Mouse (Mus musculus): ENCODE results near the gene Med7. TPM values are rescaled to one million over a fixed set of nuclear protein-coding genes. Genes with fewer than 3 reads are reported as not detected.

Gene Med7
- 47.5 and 53.2 TPM in 2 replicates for polyA plus RNA-seq (2015; fragmentation: Nextera tagmentation; extraction: Ambion mirVana)

DNA sequence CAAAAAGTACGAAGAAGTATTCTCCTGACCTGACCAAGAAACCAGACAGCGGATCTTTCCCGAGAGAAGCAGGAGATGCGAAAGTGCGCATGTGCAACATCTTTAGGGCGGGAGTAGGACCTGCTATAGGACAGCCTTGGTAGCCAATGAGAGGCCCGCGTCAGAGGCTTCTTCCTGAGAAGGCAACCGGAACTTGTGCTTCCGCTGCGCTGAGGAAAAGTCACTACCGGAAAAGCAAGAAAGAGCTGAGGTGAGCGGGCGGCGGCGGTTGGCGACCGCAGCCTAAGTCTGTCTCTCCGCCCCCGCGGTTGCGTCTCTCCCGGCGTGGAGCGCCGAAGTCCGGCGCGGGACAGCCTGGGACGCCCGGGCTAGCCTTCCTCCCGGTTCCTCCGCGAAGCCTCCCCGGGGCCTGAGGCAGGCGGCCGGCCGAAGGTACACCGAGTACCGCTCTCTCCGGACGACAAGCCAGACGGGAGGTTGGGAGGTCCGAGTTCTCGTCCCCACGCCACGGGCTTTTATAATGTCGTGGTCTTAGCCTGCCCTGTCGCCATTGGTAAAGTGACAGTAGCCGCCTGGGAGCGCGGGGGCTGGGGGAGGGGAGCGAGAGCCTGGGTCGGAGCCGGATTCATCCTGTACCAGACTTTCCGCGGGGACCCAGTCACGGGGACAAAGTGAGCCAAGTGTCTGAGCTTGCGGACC is at the start of gene Med7:
Gene Med7 (plus strand): TSS at position 166 of the 699 bp plus-strand sequence.
- Histone ChIP-seq H3K4me3 (peak within 1 kb of the TSS; percentile 98), H3K9me3 (no peaks in the 10 kb centered on the region), H3K36me3 (peaks cover 24% of the 10 kb centered on the region), H3K27ac (replicated peaks) (peak within 1 kb of the TSS; percentile 93), H3K9ac (peak within 1 kb of the TSS; percentile 97), H3K4me1 (peaks cover 18% of the 10 kb centered on the region), H3K27me3 (replicated peaks) (no peaks in the 10 kb centered on the region), H3K4me2 (peak within 1 kb of the TSS; percentile 92)
- peak; percentile 98 for ATAC-seq (ENCODE audit: extremely low read depth, insufficient number of reproducible peaks, low FRiP score, low TSS enrichment)
- under 1% methylated on average over 59 of the region's 59 CpGs for WGBS

DNA sequence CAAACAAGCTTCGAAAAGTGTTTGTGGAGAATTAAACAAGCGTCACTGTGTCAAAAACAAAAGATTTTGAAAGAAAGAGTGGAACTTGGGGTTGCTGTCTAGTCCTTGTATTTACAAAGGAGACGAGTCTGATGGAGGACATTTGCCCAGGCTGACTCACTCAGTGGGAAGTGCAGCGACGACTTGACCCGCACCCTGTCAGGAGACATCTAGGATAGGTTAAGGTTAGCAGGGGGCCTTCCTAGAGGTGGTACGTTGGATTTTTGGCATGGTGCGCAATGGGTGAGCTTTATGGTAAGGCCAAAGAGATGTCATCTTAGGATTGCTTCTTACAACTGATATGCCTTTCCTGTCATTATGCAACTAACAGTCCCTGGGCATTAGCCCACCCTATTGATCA is 49.7 kb upstream of the Med7 start:
- Histone ChIP-seq H3K9ac (no peak overlapping the region), H3K27ac (replicated peaks) (no peak overlapping the region), H3K4me1 (no peaks in the 10 kb centered on the region), H3K27me3 (replicated peaks) (no peaks in the 10 kb centered on the region), H3K4me2 (no peak overlapping the region), H3K36me3 (no peaks in the 10 kb centered on the region), H3K9me3 (no peaks in the 10 kb centered on the region), H3K4me3 (no peak overlapping the region)
- ATAC-seq (ENCODE audit: extremely low read depth, insufficient number of reproducible peaks, low FRiP score, low TSS enrichment): no peak
- WGBS: 87% methylated on average over 8 of the region's 8 CpGs

DNA sequence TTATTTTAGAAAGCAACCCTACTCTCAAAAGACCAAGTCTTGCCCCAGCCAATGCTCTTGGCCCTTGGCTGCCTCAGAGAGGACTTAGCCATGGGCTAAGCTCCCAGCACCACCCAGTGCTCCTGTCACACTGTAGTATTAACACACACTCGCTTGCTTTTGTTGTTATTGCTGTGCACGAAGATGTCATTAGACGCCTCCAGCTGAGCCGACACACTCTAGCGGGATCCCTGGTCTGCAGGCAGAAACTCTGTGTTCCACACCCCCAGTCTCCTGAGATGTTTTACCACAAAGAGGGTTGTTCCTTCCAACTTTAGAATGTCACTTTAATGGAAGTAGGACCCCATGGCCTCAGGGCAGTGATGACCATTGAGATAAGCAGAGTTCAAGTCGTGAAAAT is 48.3 kb upstream of the Med7 start:
- Histone ChIP-seq H3K4me1 (no peaks in the 10 kb centered on the region), H3K9me3 (no peaks in the 10 kb centered on the region), H3K27me3 (replicated peaks) (no peaks in the 10 kb centered on the region), H3K4me3 (no peak overlapping the region), H3K9ac (no peak overlapping the region), H3K4me2 (no peak overlapping the region), H3K36me3 (no peaks in the 10 kb centered on the region), H3K27ac (replicated peaks) (no peak overlapping the region)
- ATAC-seq (ENCODE audit: extremely low read depth, insufficient number of reproducible peaks, low FRiP score, low TSS enrichment): no peak
- WGBS: 67% methylated on average over 6 of the region's 6 CpGs

DNA sequence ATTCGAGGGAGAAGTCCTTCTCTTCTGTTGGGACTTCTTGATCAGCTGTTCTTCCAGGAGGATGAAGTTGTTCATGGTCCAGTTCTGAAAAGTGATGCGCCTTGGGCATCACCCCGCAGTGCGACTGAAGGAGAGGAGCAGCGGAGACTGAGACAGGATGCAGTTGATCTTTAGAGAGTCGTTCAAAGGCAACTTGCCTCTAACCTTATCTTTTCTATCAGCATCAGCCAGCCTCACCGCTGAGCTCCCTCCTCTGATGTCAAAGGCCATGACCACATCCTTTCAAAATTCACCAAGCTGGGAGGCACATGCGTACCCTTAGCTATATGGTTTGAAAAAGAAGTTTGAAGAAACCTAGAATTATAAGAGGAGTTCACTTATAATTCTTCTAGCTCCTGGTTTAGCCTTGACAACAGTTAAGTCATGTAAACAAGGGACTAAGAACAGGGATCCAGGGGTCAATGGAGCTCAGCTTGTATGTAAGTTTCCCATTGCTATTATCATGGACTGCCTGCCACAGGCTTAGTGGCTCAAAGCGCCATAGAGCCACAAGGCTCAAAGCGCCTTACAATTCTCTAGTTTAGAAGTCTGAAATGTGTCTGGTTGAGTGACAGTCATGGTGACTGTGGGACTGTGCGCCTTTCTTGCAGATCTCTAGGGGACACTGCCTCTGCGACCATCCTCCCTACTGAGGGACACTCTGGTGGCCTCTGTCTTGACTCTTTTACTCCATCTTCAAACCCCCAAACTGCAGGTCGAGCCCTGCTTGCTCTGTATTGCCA is 47.2 kb upstream of the Med7 start, which contains the start of gene Itk:
Gene Itk (minus strand): TSS at position 180 of the 782 bp plus-strand sequence.
- ATAC-seq (ENCODE audit: extremely low read depth, insufficient number of reproducible peaks, low FRiP score, low TSS enrichment): no peak
- Histone ChIP-seq H3K4me3 (no peak within 1 kb of the TSS), H3K4me2 (no peak within 1 kb of the TSS)

DNA sequence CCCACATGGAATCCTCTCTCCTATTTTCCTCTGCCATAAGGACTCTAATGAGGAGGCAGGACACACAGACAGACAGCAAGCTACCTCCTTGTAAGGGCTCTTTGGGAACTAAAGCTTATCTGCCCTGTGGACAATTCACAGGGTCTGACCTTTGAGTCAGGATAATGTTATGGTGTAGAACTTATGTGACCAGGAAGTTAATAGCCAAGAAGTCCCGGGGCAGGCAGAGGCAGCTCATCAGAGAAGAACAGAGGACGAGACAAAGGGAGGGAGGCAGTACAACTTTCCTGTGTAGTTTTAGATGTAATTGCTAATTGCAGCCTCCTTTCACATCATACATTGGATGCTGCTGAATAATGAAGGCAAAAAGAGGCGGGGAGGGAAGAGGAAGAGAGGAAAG is 46.1 kb upstream of the Med7 start:
- ATAC-seq (ENCODE audit: extremely low read depth, insufficient number of reproducible peaks, low FRiP score, low TSS enrichment): no peak
- Histone ChIP-seq H3K9ac (no peak overlapping the region), H3K4me2 (no peak overlapping the region), H3K4me1 (no peaks in the 10 kb centered on the region), H3K4me3 (no peak overlapping the region), H3K27me3 (replicated peaks) (no peaks in the 10 kb centered on the region), H3K27ac (replicated peaks) (no peak overlapping the region), H3K36me3 (no peaks in the 10 kb centered on the region), H3K9me3 (no peaks in the 10 kb centered on the region)
- WGBS: 50% methylated on average over 3 of the region's 3 CpGs

More for the DNA sequence above, 47.2 kb upstream of the Med7 start, which contains the start of gene Itk:
- H3K9me3 ChIP-seq: no peaks in the 10 kb centered on the region
- WGBS: 70% methylated on average over 13 of the region's 13 CpGs
- H3K9ac ChIP-seq: no peak within 1 kb of the TSS
- no peaks in the 10 kb centered on the region for H3K27me3 ChIP-seq (replicated peaks)
- no peak within 1 kb of the TSS for H3K27ac ChIP-seq (replicated peaks)
- no peaks in the 10 kb centered on the region for H3K36me3 ChIP-seq
- H3K4me1 ChIP-seq: no peaks in the 10 kb centered on the region

DNA sequence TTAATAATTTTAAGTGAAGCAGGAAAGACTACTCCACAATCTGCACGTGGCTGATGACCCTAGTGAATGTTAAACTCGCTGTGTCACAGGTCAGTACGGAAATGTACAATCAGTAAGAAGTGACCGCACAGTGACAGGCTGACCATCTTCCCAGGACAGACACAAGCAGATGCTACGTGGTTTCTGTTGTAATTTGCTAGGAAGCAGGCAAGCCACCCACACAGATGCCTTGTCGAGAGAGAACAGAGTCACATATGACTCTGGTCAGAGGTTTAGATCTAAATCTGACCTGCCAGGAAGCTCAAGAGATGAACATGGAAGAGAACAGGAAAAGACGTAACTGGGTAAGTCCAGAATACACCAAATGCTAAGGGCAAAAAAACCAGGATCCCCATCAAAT is 43.8 kb upstream of the Med7 start:
- WGBS: 80% methylated on average over 7 of the region's 7 CpGs
- Histone ChIP-seq H3K27ac (replicated peaks) (no peak overlapping the region), H3K4me1 (no peaks in the 10 kb centered on the region), H3K4me2 (no peak overlapping the region), H3K4me3 (no peak overlapping the region), H3K36me3 (no peaks in the 10 kb centered on the region), H3K9me3 (no peaks in the 10 kb centered on the region), H3K9ac (no peak overlapping the region), H3K27me3 (replicated peaks) (no peaks in the 10 kb centered on the region)
- no peak for ATAC-seq (ENCODE audit: extremely low read depth, insufficient number of reproducible peaks, low FRiP score, low TSS enrichment)

DNA sequence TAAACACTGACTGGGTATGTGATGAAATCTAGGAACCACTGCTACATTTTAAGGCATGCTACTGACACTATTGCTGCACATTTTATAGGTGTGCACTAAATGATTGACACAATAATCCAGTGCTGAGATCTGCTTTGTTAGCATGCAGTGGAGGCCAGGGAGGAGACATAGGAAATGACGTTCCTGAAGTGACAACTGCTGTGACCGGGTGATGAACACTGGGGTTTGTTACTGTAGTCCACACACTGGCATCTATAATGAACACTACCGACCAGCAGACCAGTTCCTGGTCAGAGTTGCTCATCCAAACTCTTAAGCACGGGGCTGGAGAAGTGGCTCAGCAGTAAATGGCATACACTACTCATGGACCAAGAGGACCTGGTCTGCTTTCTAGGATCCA is 43.3 kb upstream of the Med7 start:
- no peaks in the 10 kb centered on the region for H3K36me3 ChIP-seq
- no peaks in the 10 kb centered on the region for H3K4me1 ChIP-seq
- H3K9ac ChIP-seq: no peak overlapping the region
- H3K4me2 ChIP-seq: no peak overlapping the region
- no peak for ATAC-seq (ENCODE audit: extremely low read depth, insufficient number of reproducible peaks, low FRiP score, low TSS enrichment)
- H3K27me3 ChIP-seq (replicated peaks): no peaks in the 10 kb centered on the region
- no peaks in the 10 kb centered on the region for H3K9me3 ChIP-seq
- H3K27ac ChIP-seq (replicated peaks): no peak overlapping the region
- H3K4me3 ChIP-seq: no peak overlapping the region
- 67% methylated on average over 4 of the region's 4 CpGs for WGBS

DNA sequence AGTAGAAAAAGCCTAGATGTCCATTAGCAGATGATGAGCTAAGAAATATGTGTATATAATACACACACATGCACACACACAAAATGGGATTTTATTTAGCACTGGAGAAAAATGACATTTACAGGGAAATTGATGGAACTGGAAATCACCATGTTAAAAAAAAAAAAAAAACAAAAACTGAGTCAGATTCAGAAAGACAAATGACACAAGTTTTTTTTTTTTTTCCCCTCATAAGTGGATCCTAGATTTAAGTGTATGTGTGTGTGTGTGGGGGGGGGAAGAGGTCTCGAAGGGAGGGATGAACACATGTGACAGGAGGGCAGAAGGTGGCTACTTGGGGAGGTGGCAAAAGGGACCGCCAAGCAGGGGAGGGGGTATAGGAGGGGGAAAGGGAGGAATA is 41.6 kb upstream of the Med7 start:
- Histone ChIP-seq H3K27ac (replicated peaks) (no peak overlapping the region), H3K9me3 (no peaks in the 10 kb centered on the region), H3K4me1 (peaks cover 6% of the 10 kb centered on the region; the same call in 1 of the 2 replicates), H3K4me3 (no peak overlapping the region), H3K4me2 (no peak overlapping the region), H3K9ac (no peak overlapping the region), H3K27me3 (replicated peaks) (no peaks in the 10 kb centered on the region), H3K36me3 (no peaks in the 10 kb centered on the region)
- 74% methylated on average over 2 of the region's 2 CpGs for WGBS
- ATAC-seq (ENCODE audit: extremely low read depth, insufficient number of reproducible peaks, low FRiP score, low TSS enrichment): no peak

DNA sequence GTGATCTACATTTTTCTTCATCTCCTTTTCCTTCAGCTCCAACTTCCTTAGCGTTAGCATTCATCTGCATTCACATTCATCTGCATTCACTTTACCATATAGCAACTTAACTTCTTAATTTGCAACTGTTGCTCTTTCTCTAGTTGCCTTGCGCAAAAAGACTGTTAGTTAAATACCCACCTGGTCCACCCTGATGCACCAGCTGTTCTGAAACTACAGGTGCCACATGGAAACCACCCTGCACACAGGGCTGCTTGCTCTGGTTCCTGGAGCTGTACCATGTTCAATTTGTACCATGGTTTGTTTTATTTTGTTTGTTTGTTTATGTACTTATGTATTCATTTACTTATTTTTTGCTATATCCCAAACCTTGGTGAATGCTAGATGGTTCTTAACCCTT is 41.0 kb upstream of the Med7 start:
- no peaks in the 10 kb centered on the region for H3K36me3 ChIP-seq
- H3K9ac ChIP-seq: no peak overlapping the region
- H3K9me3 ChIP-seq: no peaks in the 10 kb centered on the region
- WGBS: 82% methylated on average over 2 of the region's 2 CpGs
- H3K4me1 ChIP-seq: peaks cover 6% of the 10 kb centered on the region; the same call in 1 of the 2 replicates
- no peak overlapping the region for H3K4me2 ChIP-seq
- H3K27me3 ChIP-seq (replicated peaks): no peaks in the 10 kb centered on the region
- no peak overlapping the region for H3K27ac ChIP-seq (replicated peaks)
- ATAC-seq (ENCODE audit: extremely low read depth, insufficient number of reproducible peaks, low FRiP score, low TSS enrichment): no peak
- no peak overlapping the region for H3K4me3 ChIP-seq

DNA sequence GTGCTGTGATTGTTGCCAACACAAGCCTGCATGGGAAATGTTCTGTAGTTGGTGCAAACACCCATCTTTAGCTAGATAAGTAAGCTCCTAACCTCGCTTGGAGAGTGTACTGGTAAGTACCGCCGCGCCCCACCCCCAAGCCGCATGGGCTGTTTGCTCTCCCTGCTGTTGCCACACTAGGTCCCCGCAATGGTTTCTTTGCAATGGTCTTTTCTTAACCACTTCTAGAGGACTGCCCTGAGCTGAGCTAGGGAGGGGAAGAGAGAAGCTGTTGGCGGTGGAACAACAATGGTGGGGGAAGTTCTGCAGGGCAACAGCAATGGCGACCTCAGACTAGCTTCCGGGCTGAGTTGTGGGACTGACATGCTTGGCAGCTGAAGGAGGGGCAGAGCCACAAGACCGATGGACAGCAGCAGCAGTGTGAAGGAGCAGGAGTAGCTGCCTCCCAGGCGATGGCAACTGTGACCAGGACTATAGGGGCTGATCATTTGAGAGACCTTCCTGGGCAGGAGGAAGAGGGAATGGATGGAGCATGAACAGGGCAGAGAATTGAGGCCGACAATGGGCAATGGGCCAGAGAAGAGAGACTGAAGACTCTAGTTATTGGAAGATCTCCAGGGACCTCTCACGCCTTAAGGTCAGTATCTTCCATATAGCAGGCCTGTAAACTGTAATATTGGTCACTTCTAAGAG is 40.4 kb upstream of the Med7 start, which contains the start of gene Fam71b:
Gene Fam71b (plus strand): TSS at position 393 of the 693 bp plus-strand sequence.
- no peak within 1 kb of the TSS for H3K9ac ChIP-seq
- H3K27ac ChIP-seq (replicated peaks): no peak within 1 kb of the TSS
- no peaks in the 10 kb centered on the region for H3K36me3 ChIP-seq
- H3K27me3 ChIP-seq (replicated peaks): no peaks in the 10 kb centered on the region
- WGBS: 63% methylated on average over 13 of the region's 13 CpGs
- no peak for ATAC-seq (ENCODE audit: extremely low read depth, insufficient number of reproducible peaks, low FRiP score, low TSS enrichment)
- no peak within 1 kb of the TSS for H3K4me2 ChIP-seq
- H3K9me3 ChIP-seq: no peaks in the 10 kb centered on the region
- peaks cover 6% of the 10 kb centered on the region; the same call in 1 of the 2 replicates for H3K4me1 ChIP-seq
- no peak within 1 kb of the TSS for H3K4me3 ChIP-seq

DNA sequence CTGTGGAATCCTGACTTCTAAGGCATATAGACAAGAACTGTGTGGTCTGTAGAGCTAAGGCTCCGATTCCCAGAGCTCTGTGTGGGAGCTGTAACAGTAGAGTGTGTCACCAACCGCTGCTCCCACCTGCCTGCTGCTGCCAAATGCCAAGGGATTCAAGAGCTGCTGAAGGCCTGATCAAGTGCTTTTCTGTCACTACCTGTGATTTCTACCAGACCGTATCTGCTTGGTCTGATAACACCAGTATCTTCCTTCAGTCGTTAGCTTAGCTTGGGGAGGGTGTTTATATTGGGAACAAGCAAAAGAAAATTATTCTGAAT is 39.9 kb upstream of the Med7 start:
- WGBS: 39% methylated on average over 4 of the region's 4 CpGs
- no peak overlapping the region for H3K4me2 ChIP-seq
- no peaks in the 10 kb centered on the region for H3K27me3 ChIP-seq (replicated peaks)
- H3K4me1 ChIP-seq: peaks cover 6% of the 10 kb centered on the region; the same call in 1 of the 2 replicates
- no peak overlapping the region for H3K9ac ChIP-seq
- no peak for ATAC-seq (ENCODE audit: extremely low read depth, insufficient number of reproducible peaks, low FRiP score, low TSS enrichment)
- H3K9me3 ChIP-seq: no peaks in the 10 kb centered on the region
- H3K27ac ChIP-seq (replicated peaks): no peak overlapping the region
- H3K36me3 ChIP-seq: no peaks in the 10 kb centered on the region
- H3K4me3 ChIP-seq: no peak overlapping the region

Measured in heart, embryonic 13.5 days (tissue).